Mouse (Mus musculus) C2C12 (cell line): ENCODE data around the gene Gck.

Source experiments
- CEBPB ChIP-seq: IDR thresholded peaks from one replicate; pipeline ENCODE4 v1.6.1; 2011; ENCODE audit warnings: low read depth, mild to moderate bottlenecking, control low read depth, moderate library complexity
- CTCF ChIP-seq: IDR thresholded peaks from one replicate; pipeline ENCODE4 v1.5.1; 2011; ENCODE audit not compliant: control insufficient read depth, insufficient read depth, insufficient read length
- FOSL1 ChIP-seq: IDR thresholded peaks from one replicate; pipeline ENCODE4 v1.8.0; 2011; ENCODE audit warnings: mild to moderate bottlenecking, low read length; ENCODE audit not compliant: poor library complexity, insufficient read depth, severe bottlenecking
- MAX ChIP-seq: IDR thresholded peaks from one replicate; pipeline ENCODE4 v1.6.1; 2011; ENCODE audit warnings: mild to moderate bottlenecking, control low read depth
- MYOD1 ChIP-seq: IDR thresholded peaks from one replicate; pipeline ENCODE4 v1.6.1; 2011; ENCODE audit warnings: low read depth; ENCODE audit not compliant: control insufficient read depth, insufficient read length
- MYOG ChIP-seq: IDR thresholded peaks from one replicate; pipeline ENCODE4 v1.6.1; 2011; ENCODE audit not compliant: control insufficient read depth, insufficient read length; ENCODE audit errors: extremely low read depth
- USF1 ChIP-seq: IDR thresholded peaks from one replicate; pipeline ENCODE4 v1.6.1; 2011; ENCODE audit warnings: low read depth, mild to moderate bottlenecking, control low read depth, moderate library complexity

GRCm38 (mm10) chr11:5998472-5998871 is 48.6 kb upstream of the Gck start:
- no peak for TF ChIP-seq CTCF
- TF ChIP-seq MAX = no peak
- TF ChIP-seq MYOG = no peak
- no peak for TF ChIP-seq USF1
- TF ChIP-seq MYOD1 = no peak
- no peak for TF ChIP-seq FOSL1
- no peak for TF ChIP-seq CEBPB
